Mouse (Mus musculus) liver, embryonic 14.5 days (tissue): ENCODE data around the gene Mettl7b.

Source experiments
- CTCF ChIP-seq: IDR thresholded peaks from 2 replicates; pipeline ENCODE4 v1.5.1; 2016; ENCODE audit warnings: antibody characterized with exemption, low read depth, control low read depth
- EP300 ChIP-seq: IDR thresholded peaks from 2 replicates; pipeline ENCODE4 v1.6.1; 2016; ENCODE audit warnings: antibody characterized with exemption, low read depth

- TF ChIP-seq CTCF (no peak), EP300 (no peak)
These were observed 13.3 kb downstream of the Mettl7b start for GRCm38 (mm10) chr10:128947496-128947895.
